Mouse (Mus musculus) heart, postnatal 0 days (tissue): ENCODE measurements around the gene Cacng4.

Experiments
- CTCF ChIP-seq: IDR thresholded peaks from 2 replicates; pipeline ENCODE4 v1.5.1; 2016; ENCODE audit warnings: antibody characterized with exemption, control low read depth, low read depth
- EP300 ChIP-seq: IDR thresholded peaks from 2 replicates; pipeline ENCODE4 v1.6.1; 2016; ENCODE audit warnings: antibody characterized with exemption, low read depth

- TF ChIP-seq EP300 (no peak), CTCF (no peak)
Measured at GRCm38 (mm10) chr11:107688480-107688879, 105.9 kb downstream of the Cacng4 start.
